Mouse (Mus musculus): ENCODE data around the gene Slc4a4.

The Slc4a4 gene

GRCm38 (mm10) chr5:88886668-88887555 is at the start of gene Slc4a4:
Slc4a4 (plus strand) TSS chr5:88886818.
- DNase-seq, result peak; percentile 40

- no peak for DNase-seq
Observed at GRCm38 (mm10) chr5:88840080-88840798, 46.4 kb upstream of the Slc4a4 start.

GRCm38 (mm10) chr5:88857311-88857710 is 29.3 kb upstream of the Slc4a4 start:
- DNase-seq, result no peak

- no peak for DNase-seq
Observed at GRCm38 (mm10) chr5:88857801-88858200, 28.8 kb upstream of the Slc4a4 start.

GRCm38 (mm10) chr5:88858226-88858625 is 28.4 kb upstream of the Slc4a4 start:
- peak; percentile 63 for DNase-seq

GRCm38 (mm10) chr5:88862163-88862562 is 24.5 kb upstream of the Slc4a4 start:
- DNase-seq, result no peak

- DNase-seq, result no peak
Observed at GRCm38 (mm10) chr5:88862794-88863193, 23.8 kb upstream of the Slc4a4 start.

- DNase-seq, result peak; percentile 33
Observed at GRCm38 (mm10) chr5:88884101-88884500, 2.5 kb upstream of the Slc4a4 start.

- no peak for DNase-seq
Observed at GRCm38 (mm10) chr5:88885503-88885902, 1.1 kb upstream of the Slc4a4 start.

GRCm38 (mm10) chr5:88885944-88886343 is 674 bp upstream of the Slc4a4 start:
- DNase-seq, result no peak

GRCm38 (mm10) chr5:88886349-88886667 is 310 bp upstream of the Slc4a4 start:
- no peak for DNase-seq

- peak; percentile 40 for DNase-seq
Observed at GRCm38 (mm10) chr5:88887556-88888412, 1.2 kb downstream of the Slc4a4 start.

GRCm38 (mm10) chr5:88888413-88888700 is 1.7 kb downstream of the Slc4a4 start:
- no peak for DNase-seq

- no peak for DNase-seq
Observed at GRCm38 (mm10) chr5:88889326-88889725, 2.7 kb downstream of the Slc4a4 start.

GRCm38 (mm10) chr5:88890146-88890545 is 3.5 kb downstream of the Slc4a4 start:
- DNase-seq, result peak; percentile 68

- DNase-seq, result no peak
Observed at GRCm38 (mm10) chr5:88896574-88896973, 10.0 kb downstream of the Slc4a4 start.

- no peak for DNase-seq
Observed at GRCm38 (mm10) chr5:88903111-88903510, 16.5 kb downstream of the Slc4a4 start.

GRCm38 (mm10) chr5:88903526-88903925 is 16.9 kb downstream of the Slc4a4 start:
- no peak for DNase-seq

- no peak for DNase-seq
Observed at GRCm38 (mm10) chr5:88904841-88905240, 18.2 kb downstream of the Slc4a4 start.

- DNase-seq, result no peak
Observed at GRCm38 (mm10) chr5:88907615-88908014, 21.0 kb downstream of the Slc4a4 start.

- DNase-seq, result peak; percentile 45
Observed at GRCm38 (mm10) chr5:88912629-88913028, 26.0 kb downstream of the Slc4a4 start.

GRCm38 (mm10) chr5:88915082-88915481 is 28.5 kb downstream of the Slc4a4 start:
- DNase-seq, result peak; percentile 44

GRCm38 (mm10) chr5:88916501-88916971 is 29.9 kb downstream of the Slc4a4 start:
- no peak for DNase-seq

All from cerebellum, adult 11 months (tissue).